Comparison of ENCODE assay signal across 23 mouse cellular contexts in genomic region chr7:36851275-36851889, GRCm38 (mm10).
DNase-seq lines count a peak whose midpoint lies in the region; ATAC-seq and TF ChIP-seq lines count a peak whose summit lies in the region.
"Had no signal": no experiment of that assay in that cellular context is flagged by ENCODE, and none has a peak within 500 bp of the region (broad histone marks: within the 10 kb centered on the region; RNA-seq: fewer than 3 reads in every experiment).

No protein-coding gene starts in this region.

- no peak overlapping the region for H3K27ac ChIP-seq in kidney, postnatal 0 days
- no peak overlapping the region for H3K27ac ChIP-seq in kidney, embryonic 14.5 days (ENCODE audit: low read depth, low read length)
- no peak overlapping the region for H3K27ac ChIP-seq in liver, adult 2 months (replicated peaks; ENCODE audit: insufficient read depth, low read depth, low read length)
- no peak overlapping the region for H3K27ac ChIP-seq in liver, embryonic 11.5 days (ENCODE audit: low read depth, low read length)
- H3K27ac ChIP-seq in lung, embryonic 15.5 days: no peak overlapping the region
- H3K27ac ChIP-seq: embryonic facial prominence, embryonic 12.5 days; embryonic facial prominence, embryonic 15.5 days; gastrocnemius, adult 2 months had no signal

- DNase-seq in kidney, postnatal 0 days (ENCODE audit: low spot score): peak; percentile 29
- DNase-seq in liver, adult 2 months (ENCODE audit: extremely low read depth, low read depth, low spot score): peak; percentile 1
- DNase-seq in liver, embryonic 11.5 days (ENCODE audit: low spot score): no peak
- no peak for DNase-seq in lung, adult 18-20 months
- peak; percentile 2 for DNase-seq in lung, postnatal 36 days
- no peak for DNase-seq in lung, postnatal 14 days
- DNase-seq: adrenal gland, adult 2 months; adrenal gland, postnatal 14 days; cerebellum, adult 11 months; cerebellum, adult 2 months; cerebellum, adult 9-11 months; cerebellum, postnatal 25 days; forebrain, postnatal 0 days; gastrocnemius, adult 2 months; gastrocnemius, postnatal 14 days; heart, adult 11 months had no signal

- WGBS in kidney, postnatal 0 days: 62% methylated on average over 4 of the region's 4 CpGs
- WGBS in kidney, embryonic 14.5 days: 72% methylated on average over 4 of the region's 4 CpGs
- 62% methylated on average over 4 of the region's 4 CpGs for WGBS in liver, adult 2 months
- WGBS in liver, embryonic 11.5 days: 61% methylated on average over 4 of the region's 4 CpGs
- 67% methylated on average over 4 of the region's 4 CpGs for WGBS in lung, embryonic 15.5 days

- TF ChIP-seq POLR2A in liver, adult 2 months (IDR thresholded peaks at IDR 0.05; ENCODE audit: extremely low read depth, insufficient read depth, low read length): no peak

- no peak overlapping the region for H3K4me2 ChIP-seq in kidney, postnatal 0 days (ENCODE audit: low read length)
- no peak overlapping the region for H3K4me2 ChIP-seq in kidney, embryonic 14.5 days (replicated peaks; ENCODE audit: low read depth, low read length)
- no peak overlapping the region for H3K4me2 ChIP-seq in liver, embryonic 11.5 days
- H3K4me2 ChIP-seq in lung, embryonic 15.5 days: no peak overlapping the region
- H3K4me2 ChIP-seq: embryonic facial prominence, embryonic 12.5 days; embryonic facial prominence, embryonic 15.5 days; heart, embryonic 11.5 days had no signal

- no peaks in the 10 kb centered on the region for H3K9me3 ChIP-seq in kidney, postnatal 0 days (replicated peaks; ENCODE audit: low read length)
- no peaks in the 10 kb centered on the region for H3K9me3 ChIP-seq in kidney, embryonic 14.5 days (ENCODE audit: control insufficient read depth, low read length)
- H3K9me3 ChIP-seq in liver, embryonic 11.5 days (ENCODE audit: control insufficient read depth, low read length): no peaks in the 10 kb centered on the region
- no peaks in the 10 kb centered on the region for H3K9me3 ChIP-seq in lung, embryonic 15.5 days
- H3K9me3 ChIP-seq: embryonic facial prominence, embryonic 12.5 days; embryonic facial prominence, embryonic 15.5 days had no signal

- no peaks in the 10 kb centered on the region for H3K4me1 ChIP-seq in kidney, postnatal 0 days (replicated peaks; ENCODE audit: insufficient read depth, low read length)
- no peaks in the 10 kb centered on the region for H3K4me1 ChIP-seq in kidney, embryonic 14.5 days (ENCODE audit: control insufficient read depth, insufficient read depth, low read length)
- H3K4me1 ChIP-seq in liver, adult 2 months (ENCODE audit: control insufficient read depth, insufficient read depth, low read length): no peaks in the 10 kb centered on the region
- H3K4me1 ChIP-seq in liver, embryonic 11.5 days (replicated peaks; ENCODE audit: control insufficient read depth, insufficient read depth, low read length): no peaks in the 10 kb centered on the region
- H3K4me1 ChIP-seq in lung, embryonic 15.5 days: no peaks in the 10 kb centered on the region
- H3K4me1 ChIP-seq: embryonic facial prominence, embryonic 12.5 days; embryonic facial prominence, embryonic 15.5 days had no signal

- no peak overlapping the region for H3K9ac ChIP-seq in kidney, postnatal 0 days (ENCODE audit: low read depth, low read length)
- H3K9ac ChIP-seq in kidney, embryonic 14.5 days (ENCODE audit: low read depth, low read length): no peak overlapping the region
- no peak overlapping the region for H3K9ac ChIP-seq in liver, adult 2 months (ENCODE audit: low read depth, low read length)
- no peak overlapping the region for H3K9ac ChIP-seq in liver, embryonic 11.5 days (ENCODE audit: low read depth, low read length)
- no peak overlapping the region for H3K9ac ChIP-seq in lung, embryonic 15.5 days
- H3K9ac ChIP-seq: embryonic facial prominence, embryonic 12.5 days; embryonic facial prominence, embryonic 15.5 days; forebrain, postnatal 0 days had no signal

- no peaks in the 10 kb centered on the region for H3K36me3 ChIP-seq in kidney, postnatal 0 days (ENCODE audit: insufficient read depth, low read length)
- no peaks in the 10 kb centered on the region for H3K36me3 ChIP-seq in kidney, embryonic 14.5 days (ENCODE audit: control insufficient read depth, insufficient read depth, low read length)
- no peaks in the 10 kb centered on the region for H3K36me3 ChIP-seq in liver, adult 2 months (ENCODE audit: control insufficient read depth, insufficient read depth, low read length)
- no peaks in the 10 kb centered on the region for H3K36me3 ChIP-seq in liver, embryonic 11.5 days (ENCODE audit: control insufficient read depth, insufficient read depth, low read length)
- no peaks in the 10 kb centered on the region for H3K36me3 ChIP-seq in lung, embryonic 15.5 days
- H3K36me3 ChIP-seq: embryonic facial prominence, embryonic 12.5 days; embryonic facial prominence, embryonic 15.5 days had no signal

- H3K79me2 ChIP-seq in liver, adult 2 months (ENCODE audit: control insufficient read depth, insufficient read depth, low read length): no peaks in the 10 kb centered on the region

- no peak for ATAC-seq in kidney, postnatal 0 days (replicated peaks; ENCODE audit: low FRiP score, low read depth)
- ATAC-seq in kidney, embryonic 14.5 days (ENCODE audit: low FRiP score, low TSS enrichment): no peak
- ATAC-seq in liver, embryonic 11.5 days (replicated peaks; ENCODE audit: low FRiP score): no peak
- ATAC-seq in lung, embryonic 15.5 days (ENCODE audit: borderline replicate concordance, extremely low read depth, low FRiP score, low TSS enrichment): peak; percentile 64; the same call in 1 of the 2 replicates
- ATAC-seq: CD4-positive, CD25-positive, alpha-beta regulatory T cell, adult 4 months; forebrain, embryonic 14.5 days; forebrain, postnatal 0 days had no signal

- no peaks in the 10 kb centered on the region for H3K27me3 ChIP-seq in kidney, postnatal 0 days (ENCODE audit: insufficient read depth, low read length)
- H3K27me3 ChIP-seq in kidney, embryonic 14.5 days (ENCODE audit: control insufficient read depth, insufficient read depth, low read length): no peaks in the 10 kb centered on the region
- H3K27me3 ChIP-seq in liver, adult 2 months (ENCODE audit: control insufficient read depth, insufficient read depth, low read length): no peaks in the 10 kb centered on the region
- no peaks in the 10 kb centered on the region for H3K27me3 ChIP-seq in liver, embryonic 11.5 days (replicated peaks; ENCODE audit: control insufficient read depth, insufficient read depth, low read length)
- H3K27me3 ChIP-seq in lung, embryonic 15.5 days: no peaks in the 10 kb centered on the region
- H3K27me3 ChIP-seq: embryonic facial prominence, embryonic 12.5 days had no signal

- no peak for TF ChIP-seq CTCF in kidney, postnatal 0 days (IDR thresholded peaks at IDR 0.05; ENCODE audit: low read depth)
- no peak for TF ChIP-seq CTCF in liver, adult 2 months (IDR thresholded peaks at IDR 0.05; ENCODE audit: low read depth, low read length)

- no peak overlapping the region for H3K4me3 ChIP-seq in kidney, postnatal 0 days (replicated peaks; ENCODE audit: low read depth, low read length)
- H3K4me3 ChIP-seq in kidney, embryonic 14.5 days (ENCODE audit: low read length): no peak overlapping the region
- no peak overlapping the region for H3K4me3 ChIP-seq in liver, adult 2 months (ENCODE audit: insufficient read depth, low read depth, low read length)
- no peak overlapping the region for H3K4me3 ChIP-seq in liver, embryonic 11.5 days (ENCODE audit: low read depth, low read length)
- no peak overlapping the region for H3K4me3 ChIP-seq in lung, embryonic 15.5 days
- H3K4me3 ChIP-seq: embryonic facial prominence, embryonic 12.5 days; embryonic facial prominence, embryonic 15.5 days; gastrocnemius, adult 2 months had no signal

Comparison
In these comparisons a context has a peak if more than half of its experiments do, and no peak if none do; other contexts are left out.
1. DNase-seq: peak in kidney, postnatal 0 days (single experiment), liver, adult 2 months (single experiment) and lung, postnatal 36 days (single experiment); none in liver, embryonic 11.5 days (single experiment), lung, adult 18-20 months (0 of 2) and lung, postnatal 14 days (single experiment).